In genomic region chr1:131827207-131827786, GRCm38 (mm10) we compare ENCODE assay signal across 8 mouse cellular contexts. TPM values are rescaled to one million over a fixed set of nuclear protein-coding genes. Genes with fewer than 3 reads are reported as not detected.
DNase-seq lines count a peak whose midpoint lies in the region; ATAC-seq and TF ChIP-seq lines count a peak whose summit lies in the region.

Slc41a1 (plus strand) TSS chr1:131827493.

- ATAC-seq in kidney, postnatal 0 days (replicated peaks; ENCODE audit: low FRiP score, low read depth): peak; percentile 33; the same call in 1 of the 2 replicates
- ATAC-seq in forebrain, embryonic 14.5 days: peak; percentile 72
- peak; percentile 77 for ATAC-seq in hindbrain, embryonic 12.5 days (ENCODE audit: low FRiP score)
- ATAC-seq in liver, embryonic 11.5 days (replicated peaks; ENCODE audit: low FRiP score): peak; percentile 37

- peak within 1 kb of the TSS; percentile 95 for H3K4me2 ChIP-seq in kidney, postnatal 0 days (ENCODE audit: low read length)
- peak within 1 kb of the TSS; percentile 83 for H3K4me2 ChIP-seq in forebrain, embryonic 14.5 days (ENCODE audit: low read length)
- peak within 1 kb of the TSS; percentile 70 for H3K4me2 ChIP-seq in hindbrain, embryonic 12.5 days (replicated peaks)
- peak within 1 kb of the TSS; percentile 94 for H3K4me2 ChIP-seq in liver, embryonic 11.5 days

- peak within 1 kb of the TSS; percentile 86 for H3K27ac ChIP-seq in kidney, postnatal 0 days
- peak within 1 kb of the TSS; percentile 52; the same call in 1 of the 2 replicates for H3K27ac ChIP-seq in forebrain, embryonic 14.5 days (ENCODE audit: low read depth, low read length)
- peak within 1 kb of the TSS; percentile 75 for H3K27ac ChIP-seq in hindbrain, embryonic 12.5 days
- H3K27ac ChIP-seq in liver, embryonic 11.5 days (ENCODE audit: low read depth, low read length): peak within 1 kb of the TSS; percentile 58

- no peak for TF ChIP-seq CTCF in kidney, postnatal 0 days (IDR thresholded peaks at IDR 0.05; ENCODE audit: low read depth)

- H3K27me3 ChIP-seq in kidney, postnatal 0 days (ENCODE audit: insufficient read depth, low read length): no peaks in the 10 kb centered on the region
- no peaks in the 10 kb centered on the region for H3K27me3 ChIP-seq in forebrain, embryonic 14.5 days (replicated peaks; ENCODE audit: control insufficient read depth, insufficient read depth, low read length)
- H3K27me3 ChIP-seq in hindbrain, embryonic 12.5 days: no peaks in the 10 kb centered on the region
- no peaks in the 10 kb centered on the region for H3K27me3 ChIP-seq in liver, embryonic 11.5 days (replicated peaks; ENCODE audit: control insufficient read depth, insufficient read depth, low read length)
- H3K27me3 ChIP-seq in splenic B cell, adult 2 months (ENCODE audit: control insufficient read depth, insufficient read depth, low read length, poor library complexity, severe bottlenecking): no peaks in the 10 kb centered on the region

- peak within 1 kb of the TSS; percentile 86 for H3K4me3 ChIP-seq in kidney, postnatal 0 days (replicated peaks; ENCODE audit: low read depth, low read length)
- peak within 1 kb of the TSS; percentile 52 for H3K4me3 ChIP-seq in forebrain, embryonic 14.5 days (ENCODE audit: low read depth, low read length)
- peak within 1 kb of the TSS; percentile 71 for H3K4me3 ChIP-seq in hindbrain, embryonic 12.5 days
- peak within 1 kb of the TSS; percentile 81 for H3K4me3 ChIP-seq in liver, embryonic 11.5 days (ENCODE audit: low read depth, low read length)

- H3K9ac ChIP-seq in kidney, postnatal 0 days (ENCODE audit: low read depth, low read length): peak within 1 kb of the TSS; percentile 85
- H3K9ac ChIP-seq in forebrain, embryonic 14.5 days (ENCODE audit: low read length): peak within 1 kb of the TSS; percentile 73
- H3K9ac ChIP-seq in hindbrain, embryonic 12.5 days: peak within 1 kb of the TSS; percentile 78
- peak within 1 kb of the TSS; percentile 86 for H3K9ac ChIP-seq in liver, embryonic 11.5 days (ENCODE audit: low read depth, low read length)

- DNase-seq in kidney, postnatal 0 days (ENCODE audit: low spot score): no peak
- no peak for DNase-seq in kidney, postnatal 14 days
- DNase-seq in MEL-GATA-1-ER (ENCODE audit: extremely low read depth, low read depth): peak; percentile 7
- DNase-seq in forebrain, embryonic 14.5 days (ENCODE audit: low spot score): peak; percentile 20
- DNase-seq in liver, embryonic 11.5 days (ENCODE audit: low spot score): no peak
- peak; percentile 53 for DNase-seq in splenic B cell, adult 2 months (ENCODE audit: low read depth, low spot score)
- no peak for DNase-seq in embryo, embryonic 10 days (ENCODE audit: low spot score)

- H3K9me3 ChIP-seq in kidney, postnatal 0 days (replicated peaks; ENCODE audit: low read length): no peaks in the 10 kb centered on the region
- no peaks in the 10 kb centered on the region for H3K9me3 ChIP-seq in forebrain, embryonic 14.5 days (replicated peaks; ENCODE audit: control insufficient read depth, low read length)
- no peaks in the 10 kb centered on the region for H3K9me3 ChIP-seq in hindbrain, embryonic 12.5 days (replicated peaks)
- no peaks in the 10 kb centered on the region for H3K9me3 ChIP-seq in liver, embryonic 11.5 days (ENCODE audit: control insufficient read depth, low read length)

- peaks cover 12% of the 10 kb centered on the region; the same call in 1 of the 2 replicates for H3K4me1 ChIP-seq in kidney, postnatal 0 days (replicated peaks; ENCODE audit: insufficient read depth, low read length)
- H3K4me1 ChIP-seq in forebrain, embryonic 14.5 days (ENCODE audit: control insufficient read depth, insufficient read depth, low read length): peaks cover 11% of the 10 kb centered on the region
- peaks cover 33% of the 10 kb centered on the region for H3K4me1 ChIP-seq in hindbrain, embryonic 12.5 days
- H3K4me1 ChIP-seq in liver, embryonic 11.5 days (replicated peaks; ENCODE audit: control insufficient read depth, insufficient read depth, low read length): peaks cover 3% of the 10 kb centered on the region; the same call in 1 of the 2 replicates

- WGBS in kidney, postnatal 0 days: 2% methylated on average over 25 of the region's 25 CpGs
- 3% methylated on average over 25 of the region's 25 CpGs for WGBS in forebrain, embryonic 14.5 days
- 2% methylated on average over 25 of the region's 25 CpGs for WGBS in hindbrain, embryonic 12.5 days
- WGBS in liver, embryonic 11.5 days: 2% methylated on average over 25 of the region's 25 CpGs

- no peaks in the 10 kb centered on the region for H3K36me3 ChIP-seq in kidney, postnatal 0 days (ENCODE audit: insufficient read depth, low read length)
- peaks cover 13% of the 10 kb centered on the region for H3K36me3 ChIP-seq in forebrain, embryonic 14.5 days (ENCODE audit: control insufficient read depth, insufficient read depth, low read length)
- H3K36me3 ChIP-seq in hindbrain, embryonic 12.5 days: peaks cover 5% of the 10 kb centered on the region; the same call in 1 of the 2 replicates
- peaks cover 3% of the 10 kb centered on the region; the same call in 1 of the 2 replicates for H3K36me3 ChIP-seq in liver, embryonic 11.5 days (ENCODE audit: control insufficient read depth, insufficient read depth, low read length)
- H3K36me3 ChIP-seq in splenic B cell, adult 2 months (ENCODE audit: control insufficient read depth, insufficient read depth, low read length, poor library complexity, severe bottlenecking): peaks cover 4% of the 10 kb centered on the region

RNA-seq across cellular contexts. Expression of gene Slc41a1, which starts in this region (rescaled TPM):
- polyA plus RNA-seq in kidney, postnatal 0 days (2015; fragmentation: Nextera tagmentation; extraction: Ambion mirVana): 12.2 and 12.6 TPM in 2 replicates
- 11.9 and 14.5 TPM in 2 replicates for polyA plus RNA-seq in forebrain, embryonic 14.5 days (2014; fragmentation: Nextera tagmentation; extraction: Ambion mirVana)
- polyA plus RNA-seq in hindbrain, embryonic 12.5 days (2016; fragmentation: Nextera tagmentation; extraction: Ambion mirVana): 11.5 and 12.2 TPM in 2 replicates
- 5.2 and 5.6 TPM in 2 replicates for polyA plus RNA-seq in liver, embryonic 11.5 days (2014; fragmentation: Nextera tagmentation; extraction: Ambion mirVana)

Comparison
In these comparisons a context has a peak if more than half of its experiments do, and no peak if none do; other contexts are left out.
1. DNase-seq: peak in MEL-GATA-1-ER (single experiment), forebrain, embryonic 14.5 days (single experiment) and splenic B cell, adult 2 months (single experiment); none in kidney, postnatal 0 days (single experiment), kidney, postnatal 14 days (single experiment), liver, embryonic 11.5 days (single experiment) and embryo, embryonic 10 days (single experiment).
2. Peak in every context shown above with its lines, with median percentiles within 50 percentile points of each other: ATAC-seq, H3K27ac ChIP-seq, H3K4me2 ChIP-seq, H3K4me3 ChIP-seq and H3K9ac ChIP-seq.